Mouse (Mus musculus) liver, adult 2 months (tissue): ENCODE results near the gene Gm10320.

Experiments
- CTCF ChIP-seq: fragments of 200-500 bp; IDR thresholded peaks from 2 replicates; pipeline ENCODE4 v1.5.1; 2011; ENCODE audit warnings: low read depth, low read length, control low read depth
- POLR2A ChIP-seq: fragments of 200-500 bp; IDR thresholded peaks from 2 replicates; pipeline ENCODE4 v1.6.1; 2011; ENCODE audit warnings: low read length, control low read depth; ENCODE audit not compliant: insufficient read depth; ENCODE audit errors: extremely low read depth

GRCm38 (mm10) chr13:98453146-98453545 lies 38.7 kb downstream of the Gm10320 start:
- TF ChIP-seq POLR2A = no peak
- TF ChIP-seq CTCF = no peak
